Mouse (Mus musculus): ENCODE results near the gene Gm10563.
"Not testable (repeated sequence)": the region's sequence is repeated elsewhere in the genome, so short reads cannot be mapped to it uniquely, and the experiment has no call there.

Gm10563 gene

GRCm38 (mm10) chr4:155596606-155597005 is 48.6 kb downstream of the Gm10563 start:
- no peak for DNase-seq (ENCODE audit: low spot score)

- DNase-seq (ENCODE audit: low spot score) = no peak
Measured at GRCm38 (mm10) chr4:155595777-155596176, 49.4 kb downstream of the Gm10563 start.

- DNase-seq (ENCODE audit: low spot score) = no peak
Measured at GRCm38 (mm10) chr4:155593780-155594179, 51.4 kb downstream of the Gm10563 start.

- DNase-seq (ENCODE audit: low spot score) = no peak
Measured at GRCm38 (mm10) chr4:155591012-155591719, 54.0 kb downstream of the Gm10563 start.

- no peak for DNase-seq (ENCODE audit: low spot score)
Measured at GRCm38 (mm10) chr4:155589356-155589755, 55.9 kb downstream of the Gm10563 start.

- DNase-seq (ENCODE audit: low spot score) = peak; percentile 41
Measured at GRCm38 (mm10) chr4:155582279-155582905, 62.8 kb downstream of the Gm10563 start.

GRCm38 (mm10) chr4:155580420-155580819 is 64.8 kb downstream of the Gm10563 start:
- DNase-seq (ENCODE audit: low spot score) = peak; percentile 48

GRCm38 (mm10) chr4:155578336-155579125 is 66.7 kb downstream of the Gm10563 start:
- DNase-seq (ENCODE audit: low spot score) = peak; percentile 28

- DNase-seq (ENCODE audit: low spot score) = no peak
Measured at GRCm38 (mm10) chr4:155577741-155578140, 67.5 kb downstream of the Gm10563 start.

GRCm38 (mm10) chr4:155577132-155577531 is 68.1 kb downstream of the Gm10563 start:
- DNase-seq (ENCODE audit: low spot score) = no peak

- DNase-seq (ENCODE audit: low spot score) = no peak
Measured at GRCm38 (mm10) chr4:155575521-155575920, 69.7 kb downstream of the Gm10563 start.

GRCm38 (mm10) chr4:155574931-155575330 is 70.3 kb downstream of the Gm10563 start:
- DNase-seq (ENCODE audit: low spot score) = no peak

- DNase-seq (ENCODE audit: low spot score) = no peak
Measured at GRCm38 (mm10) chr4:155573876-155574275, 71.3 kb downstream of the Gm10563 start.

GRCm38 (mm10) chr4:155573155-155573554 is 72.1 kb downstream of the Gm10563 start:
- DNase-seq (ENCODE audit: low spot score) = no peak

GRCm38 (mm10) chr4:155571442-155571841 is 73.8 kb downstream of the Gm10563 start:
- DNase-seq (ENCODE audit: low spot score) = no peak

- not testable (repeated sequence) for DNase-seq (ENCODE audit: low spot score)
Measured at GRCm38 (mm10) chr4:155570315-155570714, 74.9 kb downstream of the Gm10563 start.

GRCm38 (mm10) chr4:155569818-155570217 is 75.4 kb downstream of the Gm10563 start:
- DNase-seq (ENCODE audit: low spot score) = no peak

- no peak for DNase-seq (ENCODE audit: low spot score)
Measured at GRCm38 (mm10) chr4:155568632-155569370, 76.4 kb downstream of the Gm10563 start.

GRCm38 (mm10) chr4:155568170-155568569 is 77.0 kb downstream of the Gm10563 start:
- no peak for DNase-seq (ENCODE audit: low spot score)

- DNase-seq (ENCODE audit: low spot score) = no peak
Measured at GRCm38 (mm10) chr4:155566555-155566954, 78.7 kb downstream of the Gm10563 start.

All from urinary bladder, postnatal 25 days (tissue).